Mouse (Mus musculus) hindbrain, embryonic 10.5 days (tissue): Measurements from ENCODE around the gene Gabpa. TPM values are rescaled to one million over a fixed set of nuclear protein-coding genes. Genes with fewer than 3 reads are reported as not detected.

ENCODE experiments used
- DNase-seq: peaks from one replicate; pipeline ENCODE4 v3.0.0-alpha.2; 2017; ENCODE audit warnings: low spot score
- H3K27ac ChIP-seq: fragments of 300-500 bp; sonication (generic); 2 replicates; pipeline ENCODE4 v1.5.1; 2016; ENCODE audit warnings: mild to moderate bottlenecking, moderate library complexity
- H3K27me3 ChIP-seq: fragments of 300-500 bp; sonication (generic); 2 replicates; pipeline ENCODE4 v1.6.1; 2016; ENCODE audit warnings: mild to moderate bottlenecking; ENCODE audit not compliant: poor library complexity, insufficient read depth, severe bottlenecking
- H3K36me3 ChIP-seq: fragments of 300-500 bp; sonication (generic); 2 replicates; pipeline ENCODE4 v1.6.1; 2016; ENCODE audit warnings: mild to moderate bottlenecking, moderate library complexity
- H3K4me1 ChIP-seq: fragments of 300-500 bp; sonication (generic); replicated peaks from 2 replicates; pipeline ENCODE4 v1.6.1; 2016; ENCODE audit warnings: mild to moderate bottlenecking
- H3K4me3 ChIP-seq: fragments of 300-500 bp; sonication (generic); 2 replicates; pipeline ENCODE4 v1.5.1; 2016; ENCODE audit warnings: mild to moderate bottlenecking, moderate library complexity
- H3K9me3 ChIP-seq: fragments of 300-500 bp; sonication (generic); 2 replicates; pipeline ENCODE4 v1.6.1; 2016; ENCODE audit warnings: mild to moderate bottlenecking, moderate library complexity
- WGBS: fragments of 180-500 bp; shearing (Covaris S2); methylation state at CpG from one replicate; pipeline ENCODE4 v1.1.7; 2016; 5-methylcytosine and 5-hydroxymethylcytosine counted together
- polyA plus RNA-seq: library from polyadenylated mRNA; unstranded; fragments of >200 nt; fragmentation: Nextera tagmentation; extraction: Ambion mirVana; gene quantifications from 2 replicates; pipeline ENCODE4 v1.2.1, GENCODE M21; 2016

The Gabpa gene
- polyA plus RNA-seq, 1 experiment from 2014 or later = 28.5 TPM

GRCm38 (mm10) chr16:84875718-84876035 lies 41.0 kb downstream of the Gabpa start:
- DNase-seq = no peak
- no peaks in the 10 kb centered on the region for H3K27me3 ChIP-seq
- 90% methylated on average over 7 of the region's 7 CpGs for WGBS
- H3K9me3 ChIP-seq = no peaks in the 10 kb centered on the region
- H3K4me1 ChIP-seq = 0 out of 2 replicates have a peak, but pooled peaks cover 4% of the 10 kb centered on the region
- H3K36me3 ChIP-seq = no peaks in the 10 kb centered on the region
- H3K4me3 ChIP-seq = no peak overlapping the region
- no peak overlapping the region for H3K27ac ChIP-seq

DNA sequence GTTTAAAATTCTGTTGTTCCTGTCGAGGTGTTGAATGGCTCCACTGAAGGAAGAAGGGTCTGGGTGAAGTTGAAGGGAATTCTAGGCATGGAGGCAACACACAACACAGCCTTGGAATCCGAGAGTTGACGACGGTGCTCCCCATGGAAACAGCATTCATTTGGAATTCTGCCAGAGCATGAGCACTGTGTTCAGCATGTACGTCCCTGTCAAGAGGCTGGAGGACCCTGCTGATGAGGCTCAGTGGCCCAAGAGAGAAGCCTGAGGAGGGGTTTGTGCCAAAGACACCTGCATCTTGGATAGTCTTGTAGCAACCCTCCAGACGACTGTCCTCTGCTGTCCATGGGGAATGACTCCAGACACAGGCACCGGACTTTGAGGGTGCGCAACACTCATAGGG lies 41.4 kb downstream of the Gabpa start:
- no peaks in the 10 kb centered on the region for H3K9me3 ChIP-seq
- H3K4me1 ChIP-seq = 0 out of 2 replicates have a peak, but pooled peaks cover 4% of the 10 kb centered on the region
- H3K27ac ChIP-seq = no peak overlapping the region
- H3K36me3 ChIP-seq = no peaks in the 10 kb centered on the region
- no peak overlapping the region for H3K4me3 ChIP-seq
- no peaks in the 10 kb centered on the region for H3K27me3 ChIP-seq
- WGBS = 68% methylated on average over 8 of the region's 8 CpGs
- no peak for DNase-seq

DNA sequence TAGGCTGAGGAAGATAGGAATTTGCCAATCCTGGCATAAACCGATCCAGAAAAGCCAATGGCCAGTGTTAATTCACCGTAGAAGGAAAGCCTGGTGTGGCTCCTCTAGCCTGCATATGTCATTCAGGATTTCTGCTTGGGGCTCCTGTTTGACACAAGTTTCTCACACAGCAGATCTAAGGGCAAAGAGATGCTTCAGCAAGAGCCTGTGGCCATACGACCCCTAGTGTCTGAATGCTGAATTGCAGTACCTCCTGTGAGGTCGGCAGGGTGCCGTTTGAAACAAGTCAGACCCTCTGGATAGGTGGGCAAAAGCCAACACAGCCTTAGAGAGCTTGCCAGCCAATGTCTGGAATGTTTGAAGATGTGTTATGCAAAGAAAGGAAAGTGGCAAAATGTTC lies 44.4 kb downstream of the Gabpa start:
- Histone ChIP-seq H3K9me3 (no peaks in the 10 kb centered on the region), H3K36me3 (no peaks in the 10 kb centered on the region), H3K4me1 (0 out of 2 replicates have a peak, but pooled peaks cover 4% of the 10 kb centered on the region), H3K27ac (no peak overlapping the region), H3K4me3 (no peak overlapping the region), H3K27me3 (no peaks in the 10 kb centered on the region)
- peak; percentile 73 for DNase-seq
- 26% methylated on average over 5 of the region's 5 CpGs for WGBS

GRCm38 (mm10) chr16:84881168-84881567 lies 46.4 kb downstream of the Gabpa start:
- no peaks in the 10 kb centered on the region for H3K27me3 ChIP-seq
- WGBS = 90% methylated on average over 9 of the region's 9 CpGs
- H3K9me3 ChIP-seq = no peaks in the 10 kb centered on the region
- no peak for DNase-seq
- H3K36me3 ChIP-seq = no peaks in the 10 kb centered on the region
- H3K27ac ChIP-seq = no peak overlapping the region
- no peak overlapping the region for H3K4me3 ChIP-seq
- H3K4me1 ChIP-seq = 0 out of 2 replicates have a peak, but pooled peaks cover 2% of the 10 kb centered on the region

- Histone ChIP-seq H3K27me3 (no peaks in the 10 kb centered on the region), H3K4me3 (no peak overlapping the region), H3K36me3 (no peaks in the 10 kb centered on the region), H3K4me1 (no peaks in the 10 kb centered on the region), H3K9me3 (no peaks in the 10 kb centered on the region), H3K27ac (no peak overlapping the region)
- no peak for DNase-seq
- 87% methylated on average over 8 of the region's 8 CpGs for WGBS
These were observed 47.1 kb downstream of the Gabpa start for GRCm38 (mm10) chr16:84881754-84882321.

GRCm38 (mm10) chr16:84884572-84884971 lies 49.8 kb downstream of the Gabpa start:
- no peak overlapping the region for H3K27ac ChIP-seq
- WGBS = 87% methylated on average over 8 of the region's 8 CpGs
- DNase-seq = no peak
- no peak overlapping the region for H3K4me3 ChIP-seq
- H3K36me3 ChIP-seq = no peaks in the 10 kb centered on the region
- H3K27me3 ChIP-seq = no peaks in the 10 kb centered on the region
- H3K4me1 ChIP-seq = no peaks in the 10 kb centered on the region
- H3K9me3 ChIP-seq = no peaks in the 10 kb centered on the region

DNA sequence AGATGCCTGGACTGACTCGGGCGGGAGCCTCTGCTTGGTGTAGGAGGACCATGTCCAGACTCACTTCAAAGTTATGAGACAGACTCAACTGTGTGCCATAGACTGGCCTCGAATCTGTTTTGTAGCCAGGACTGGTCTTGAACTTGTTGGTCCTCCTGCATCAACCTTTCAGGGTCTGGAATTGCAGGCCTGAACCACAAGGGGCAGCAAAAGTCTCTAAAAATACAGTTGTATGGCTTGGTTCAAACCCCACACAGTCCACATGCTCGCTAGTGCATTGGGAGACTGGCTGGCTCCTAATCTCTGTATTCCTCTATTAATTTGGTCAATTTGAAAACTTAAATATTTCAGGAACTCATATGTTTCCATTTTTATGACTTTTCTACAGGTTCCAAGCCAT lies 68.3 kb downstream of the Gabpa start:
- no peak for DNase-seq
- no peak overlapping the region for H3K27ac ChIP-seq
- no peaks in the 10 kb centered on the region for H3K9me3 ChIP-seq
- no peaks in the 10 kb centered on the region for H3K36me3 ChIP-seq
- H3K4me3 ChIP-seq = no peak overlapping the region
- no peaks in the 10 kb centered on the region for H3K27me3 ChIP-seq
- 91% methylated on average over 4 of the region's 4 CpGs for WGBS
- no peaks in the 10 kb centered on the region for H3K4me1 ChIP-seq

- 88% methylated on average over 8 of the region's 8 CpGs for WGBS
- Histone ChIP-seq H3K27ac (no peak overlapping the region), H3K4me1 (peaks cover 2% of the 10 kb centered on the region; the same call in 1 of the 2 replicates), H3K4me3 (no peak overlapping the region), H3K27me3 (no peaks in the 10 kb centered on the region), H3K36me3 (no peaks in the 10 kb centered on the region), H3K9me3 (no peaks in the 10 kb centered on the region)
- no peak for DNase-seq
These were observed 76.9 kb downstream of the Gabpa start for GRCm38 (mm10) chr16:84911477-84912165.

Other genes with a start within 250 kb of the Gabpa start
- gene Mrpl39, start 99.2 kb upstream of the Gabpa start, polyA plus RNA-seq = 50.3 and 54.4 TPM in 2 replicates
- gene Jam2, start 60.8 kb upstream of the Gabpa start, polyA plus RNA-seq = 46.5 and 52.6 TPM in 2 replicates
- gene Atp5j, start 700 bp downstream of the Gabpa start, polyA plus RNA-seq = 802 and 846 TPM in 2 replicates